Mouse (Mus musculus): ENCODE data around the gene Hif1an. TPM values are rescaled to one million over a fixed set of nuclear protein-coding genes. Genes with fewer than 3 reads are reported as not detected.

Hif1an gene
- 50.7 to 64.0 TPM (median 56.0 TPM) in 4 replicates for total RNA-seq (2023; ENCODE audit: inconsistent age)

GRCm38 (mm10) chr19:44562652-44563206 lies at the start of gene Hif1an:
Gene Hif1an (plus strand): TSS chr19:44562850.

DNA sequence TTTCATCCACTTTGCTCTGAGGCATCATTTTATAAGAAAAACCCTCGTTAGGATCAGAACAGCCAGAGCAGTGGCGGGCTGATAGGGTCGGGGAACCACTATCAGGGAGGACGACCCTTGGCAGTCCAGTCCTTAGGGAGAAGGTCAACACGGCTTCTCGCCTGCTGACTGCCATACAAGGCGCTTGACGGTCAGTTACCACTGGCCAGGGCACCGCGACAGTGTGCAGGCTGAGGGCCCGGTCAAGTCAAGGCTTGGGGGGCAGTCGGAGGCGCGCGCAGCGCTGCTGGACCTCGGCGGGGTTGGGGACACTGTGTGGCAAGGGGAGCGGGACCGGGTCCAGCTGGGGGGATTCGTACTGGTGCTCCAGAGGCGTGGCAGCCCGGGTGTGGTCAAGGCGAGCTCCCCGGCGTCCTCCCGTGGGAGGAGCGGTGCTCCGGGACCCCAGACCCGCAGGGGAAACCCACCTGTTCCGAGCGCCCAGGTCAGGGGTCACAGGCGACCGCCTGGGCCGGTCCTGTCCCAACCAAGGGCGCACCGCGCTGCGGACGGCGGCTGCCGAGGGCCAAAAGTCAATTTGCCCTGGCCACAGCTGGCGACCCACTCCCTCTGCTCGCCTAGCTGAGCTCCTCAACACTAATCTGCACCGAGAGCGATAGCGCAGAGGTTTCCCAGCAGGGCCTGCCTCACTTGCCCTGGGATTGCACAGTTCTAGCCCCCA lies 17.2 kb upstream of the Hif1an start, which contains the start of gene Sec31b:
Gene Sec31b, minus strand, starts transcription at position 544 of the 721 bp plus-strand sequence.

DNA sequence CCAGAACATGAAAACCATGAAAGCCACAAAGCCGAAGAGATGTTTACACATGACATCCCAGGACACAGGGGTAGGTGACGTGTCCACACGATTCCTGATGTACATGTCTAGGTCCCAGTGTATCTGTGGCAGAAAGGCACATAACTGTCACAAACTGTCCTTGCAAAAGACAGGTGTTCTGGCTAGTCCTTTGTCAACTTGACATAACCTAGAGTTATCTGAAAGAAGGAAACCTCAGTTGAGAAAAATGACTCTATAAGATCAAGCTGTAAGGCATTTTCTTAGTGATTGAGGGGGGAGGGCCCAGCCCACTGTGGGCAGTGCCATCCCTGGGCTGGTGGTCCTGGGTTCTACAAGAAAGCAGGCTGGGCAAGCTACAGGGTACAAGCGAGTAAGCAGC lies 9.9 kb upstream of the Hif1an start, which contains the start of gene Gm20538:
Gene Gm20538, minus strand, starts transcription at position 101 of the 400 bp plus-strand sequence.

GRCm38 (mm10) chr19:44554861-44555590 lies 7.6 kb upstream of the Hif1an start, which contains the start of gene Ndufb8:
Gene Ndufb8 (minus strand): TSS chr19:44555440.

Other genes with a start within 250 kb of the Hif1an start
- 1.2 to 2.3 TPM (median 1.4 TPM) in 4 replicates for gene Scd4, start 229.8 kb upstream of the Hif1an start, total RNA-seq (2023; ENCODE audit: inconsistent age)
- 946 to 1,048 TPM (median 1,031 TPM) in 4 replicates for gene Scd1, start 155.0 kb upstream of the Hif1an start, total RNA-seq (2023; ENCODE audit: inconsistent age)
- not detected in 4 replicates for gene Wnt8b, start 69.4 kb upstream of the Hif1an start, total RNA-seq (2023; ENCODE audit: inconsistent age)
- gene Sec31b, start 17.0 kb upstream of the Hif1an start, total RNA-seq (2023; ENCODE audit: inconsistent age), result 1.9 to 3.2 TPM (median 2.5 TPM) in 4 replicates
- gene Gm20538, start 10.0 kb upstream of the Hif1an start, total RNA-seq (2023; ENCODE audit: inconsistent age), result not detected in 4 replicates
- 100 to 138 TPM (median 127 TPM) in 4 replicates for gene Ndufb8, start 7.4 kb upstream of the Hif1an start, total RNA-seq (2023; ENCODE audit: inconsistent age)
- not detected in 4 replicates for gene Pax2, start 193.2 kb downstream of the Hif1an start, total RNA-seq (2023; ENCODE audit: inconsistent age)

Data from B cell, adult (primary cell).